Mouse (Mus musculus): Measurements from ENCODE around the gene Ascc3. TPM values are rescaled to one million over a fixed set of nuclear protein-coding genes. Genes with fewer than 3 reads are reported as not detected.

The Ascc3 gene
- polyA plus RNA-seq, 1 experiment, result not detected

DNA sequence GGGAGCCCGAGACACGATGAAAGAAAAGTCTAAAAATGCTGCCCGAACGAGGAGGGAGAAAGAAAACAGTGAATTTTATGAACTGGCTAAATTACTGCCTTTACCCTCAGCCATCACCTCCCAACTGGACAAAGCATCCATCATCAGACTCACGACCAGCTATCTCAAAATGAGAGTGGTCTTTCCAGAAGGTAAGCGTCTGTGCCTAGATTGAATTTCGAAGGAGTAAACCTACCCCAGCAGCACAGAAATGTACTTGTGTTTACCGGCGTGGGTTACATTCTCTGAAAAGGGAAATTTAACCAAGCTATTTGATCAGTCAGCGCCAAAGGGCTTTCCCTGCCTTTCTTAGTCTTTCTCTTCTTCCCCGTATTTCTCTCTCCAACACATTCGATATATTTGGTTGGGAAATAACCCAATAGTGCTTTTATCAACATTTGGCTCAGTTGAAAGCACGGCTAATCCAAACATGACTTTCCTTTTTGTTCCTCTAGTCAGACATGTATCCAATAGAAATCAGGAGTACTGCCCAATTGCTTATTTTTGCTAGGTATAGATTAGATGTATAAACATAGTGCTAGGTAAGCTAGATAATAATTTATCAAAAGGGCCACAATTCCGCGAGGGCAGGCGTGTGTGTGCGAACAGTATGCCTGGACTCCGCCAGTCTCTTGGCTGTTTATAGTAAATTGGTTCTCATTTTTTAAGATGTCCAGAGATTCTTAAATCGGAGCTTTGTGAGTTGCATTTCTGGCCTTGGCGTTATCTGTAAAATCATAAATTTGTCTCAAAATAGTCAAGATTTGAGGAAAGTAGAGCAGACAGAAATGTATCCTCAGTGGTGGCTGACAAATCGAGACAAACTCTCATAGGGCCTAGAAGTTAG is 303.7 kb downstream of the Ascc3 start:
- H3K27ac ChIP-seq (ENCODE audit: insufficient read depth, low read depth, low read length), result no peak overlapping the region
- TF ChIP-seq CTCF (IDR thresholded peaks at IDR 0.05; ENCODE audit: insufficient read depth, low read depth, low read length) (no peak), POLR2A (IDR thresholded peaks at IDR 0.05; ENCODE audit: insufficient read depth, low read depth, low read length) (no peak)
- no peak overlapping the region for H3K4me3 ChIP-seq (ENCODE audit: insufficient read depth, low read depth, low read length)
- 11% methylated on average over 21 of the region's 21 CpGs for WGBS
- peaks cover 9% of the 10 kb centered on the region for H3K4me1 ChIP-seq (ENCODE audit: control insufficient read depth, insufficient read depth, low read length)

DNA sequence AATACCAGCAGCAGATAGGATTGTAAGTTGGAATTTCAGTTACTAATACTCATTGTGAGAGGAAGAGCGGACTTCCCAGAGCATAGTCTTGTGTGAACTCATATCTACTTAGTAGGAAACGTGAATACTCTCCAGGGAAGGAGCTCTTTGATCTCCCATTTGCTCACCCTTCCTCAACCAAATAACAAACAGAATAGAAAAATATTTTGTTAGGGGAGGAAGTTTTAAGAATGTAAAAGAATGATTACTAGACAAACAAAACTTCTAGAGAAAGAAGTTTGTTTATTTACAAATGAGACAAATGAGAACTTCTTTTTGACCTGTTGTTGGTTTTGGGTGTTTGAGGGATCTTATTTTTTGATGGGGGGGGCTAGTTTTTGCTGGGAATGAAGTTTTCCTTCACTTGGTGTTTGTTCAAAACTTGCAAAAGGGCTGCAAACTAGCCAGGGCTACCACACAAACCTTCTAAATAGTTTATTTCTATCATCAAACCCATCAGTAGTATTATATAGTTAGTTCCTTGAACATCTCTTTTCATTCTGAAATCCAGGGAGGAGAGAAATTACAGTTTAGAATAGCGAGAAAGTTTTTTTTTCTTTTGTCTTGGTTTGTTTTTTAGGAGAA is 304.4 kb downstream of the Ascc3 start:
- TF ChIP-seq POLR2A (IDR thresholded peaks at IDR 0.05; ENCODE audit: insufficient read depth, low read depth, low read length) (no peak), CTCF (IDR thresholded peaks at IDR 0.05; ENCODE audit: insufficient read depth, low read depth, low read length) (no peak)
- H3K27ac ChIP-seq (ENCODE audit: insufficient read depth, low read depth, low read length), result no peak overlapping the region
- 15% methylated on average over 3 of the region's 3 CpGs for WGBS
- no peak overlapping the region for H3K4me3 ChIP-seq (ENCODE audit: insufficient read depth, low read depth, low read length)
- peaks cover 9% of the 10 kb centered on the region for H3K4me1 ChIP-seq (ENCODE audit: control insufficient read depth, insufficient read depth, low read length)

DNA sequence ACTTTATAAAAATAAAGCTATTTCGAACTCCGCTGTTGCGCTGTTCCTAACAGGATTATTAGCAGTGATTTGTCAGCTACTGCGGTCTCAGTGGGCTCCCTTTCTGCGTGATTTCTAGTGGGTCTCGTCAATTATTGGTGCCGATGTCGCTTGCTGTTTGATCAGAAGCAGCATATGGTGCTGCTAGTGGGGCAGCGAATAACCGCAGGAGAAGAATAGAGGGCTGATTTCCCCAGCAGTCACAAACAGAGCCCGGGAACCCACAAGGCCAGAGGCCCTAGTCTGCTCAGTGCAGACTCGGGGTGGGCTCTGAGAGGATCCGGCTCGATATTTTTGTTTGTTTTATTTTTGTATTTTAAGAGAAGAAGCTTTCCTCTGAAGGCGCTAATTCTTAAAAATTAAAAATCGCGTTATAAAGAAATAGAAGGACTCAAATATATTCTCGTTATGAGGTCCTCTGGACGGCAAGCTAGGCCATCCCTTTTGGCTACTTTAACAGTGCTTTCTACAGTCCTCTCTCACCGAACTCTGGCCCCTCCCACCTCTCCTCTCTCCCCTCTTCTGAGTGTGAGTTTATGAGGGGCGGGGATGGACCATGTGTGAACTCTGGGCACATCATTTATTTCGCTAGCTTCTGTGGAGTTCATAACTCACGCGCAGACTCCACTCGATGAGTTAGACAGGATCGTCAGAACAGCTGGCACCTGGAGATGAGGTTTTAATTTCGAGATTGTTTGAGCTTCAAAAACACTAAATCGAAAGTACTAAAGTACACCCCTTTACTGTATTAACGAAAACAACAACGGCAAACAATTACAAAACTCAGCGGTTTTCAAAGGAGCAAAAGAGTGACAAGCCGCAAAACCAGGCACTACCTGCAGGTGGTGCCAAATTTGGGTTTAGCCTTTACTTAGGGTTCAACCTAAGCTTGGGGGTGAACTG is 305.3 kb downstream of the Ascc3 start:
- 5% methylated on average over 32 of the region's 32 CpGs for WGBS
- Histone ChIP-seq H3K4me1 (ENCODE audit: control insufficient read depth, insufficient read depth, low read length) (peaks cover 9% of the 10 kb centered on the region), H3K27ac (ENCODE audit: insufficient read depth, low read depth, low read length) (no peak overlapping the region), H3K4me3 (ENCODE audit: insufficient read depth, low read depth, low read length) (no peak overlapping the region)
- TF ChIP-seq POLR2A (IDR thresholded peaks at IDR 0.05; ENCODE audit: insufficient read depth, low read depth, low read length) (no peak), CTCF (IDR thresholded peaks at IDR 0.05; ENCODE audit: insufficient read depth, low read depth, low read length) (no peak)

DNA sequence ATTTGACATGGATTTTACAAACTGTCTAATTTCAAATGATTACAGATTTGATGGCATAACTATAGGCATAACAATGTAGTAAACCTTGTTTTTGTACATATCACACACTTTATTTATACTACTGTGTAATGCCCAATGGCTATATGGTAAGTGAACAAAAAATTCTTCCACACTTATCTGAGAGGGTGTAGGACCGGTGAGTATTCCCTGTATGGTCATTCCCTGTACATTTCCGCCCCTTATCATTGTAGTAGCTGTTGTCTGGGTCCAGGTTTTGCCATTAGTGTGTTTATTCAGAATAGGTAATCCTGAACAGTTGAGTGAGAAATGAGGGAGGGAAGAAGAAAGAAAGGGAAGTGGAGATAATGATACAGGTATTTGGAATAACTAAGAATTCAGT is 306.2 kb downstream of the Ascc3 start:
- Histone ChIP-seq H3K27ac (ENCODE audit: insufficient read depth, low read depth, low read length) (no peak overlapping the region), H3K4me3 (ENCODE audit: insufficient read depth, low read depth, low read length) (no peak overlapping the region), H3K4me1 (ENCODE audit: control insufficient read depth, insufficient read depth, low read length) (peaks cover 9% of the 10 kb centered on the region)
- WGBS, result 22% methylated on average over 2 of the region's 2 CpGs
- TF ChIP-seq POLR2A (IDR thresholded peaks at IDR 0.05; ENCODE audit: insufficient read depth, low read depth, low read length) (no peak), CTCF (IDR thresholded peaks at IDR 0.05; ENCODE audit: insufficient read depth, low read depth, low read length) (no peak)

DNA sequence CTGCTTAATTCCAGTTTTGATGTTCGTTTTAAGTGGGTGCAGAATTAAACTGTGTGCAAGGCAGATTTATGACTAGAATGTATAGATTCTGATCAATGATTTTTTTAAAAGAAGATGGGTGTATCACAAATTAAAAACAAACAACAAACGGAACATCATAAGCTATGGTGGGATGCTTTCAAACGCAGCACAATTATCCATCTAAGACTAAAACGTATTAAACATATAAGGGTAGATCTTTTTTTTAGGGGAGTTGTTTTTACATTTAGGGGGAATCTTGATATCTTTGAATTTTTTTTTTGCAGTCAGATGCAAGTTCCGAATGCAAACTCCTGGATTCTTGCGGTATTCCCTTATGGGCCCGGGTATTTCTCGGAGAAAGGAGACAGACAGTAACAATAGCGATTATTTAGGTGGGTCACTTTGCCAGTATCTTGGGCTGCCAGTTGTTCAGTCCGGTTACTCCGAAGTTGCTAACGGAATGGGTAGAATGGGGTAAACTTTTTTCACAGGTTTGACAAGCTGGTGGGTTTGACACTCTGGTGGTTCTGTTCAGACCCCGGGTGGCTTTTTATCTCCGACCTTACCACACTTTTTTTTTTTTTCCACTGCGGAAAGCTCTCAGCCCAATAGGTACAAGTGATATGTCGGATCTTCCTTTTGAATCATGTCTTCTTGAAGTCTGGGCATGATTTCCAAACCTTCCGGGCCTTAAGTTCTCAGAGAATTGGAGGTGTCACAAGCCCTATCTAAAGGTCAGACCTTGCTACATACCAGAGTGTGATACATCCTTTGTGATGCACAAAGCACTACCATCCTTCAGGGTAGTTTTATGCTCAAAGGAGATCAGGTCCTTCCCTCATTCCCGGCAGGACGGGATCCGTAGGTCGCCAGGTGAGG is 307.6 kb downstream of the Ascc3 start:
- H3K4me1 ChIP-seq (ENCODE audit: control insufficient read depth, insufficient read depth, low read length), result no peaks in the 10 kb centered on the region
- H3K27ac ChIP-seq (ENCODE audit: insufficient read depth, low read depth, low read length), result no peak overlapping the region
- no peak for TF ChIP-seq CTCF (IDR thresholded peaks at IDR 0.05; ENCODE audit: insufficient read depth, low read depth, low read length)
- no peak for TF ChIP-seq POLR2A (IDR thresholded peaks at IDR 0.05; ENCODE audit: insufficient read depth, low read depth, low read length)
- H3K4me3 ChIP-seq (ENCODE audit: insufficient read depth, low read depth, low read length), result no peak overlapping the region
- WGBS, result 5% methylated on average over 21 of the region's 21 CpGs
